Mouse (Mus musculus) liver, postnatal 0 days (tissue): Measurements from ENCODE around the gene Triobp.

ENCODE experiments used
- CTCF ChIP-seq: sonication (generic); IDR thresholded peaks from 2 replicates; pipeline ENCODE4 v1.5.1; 2016; ENCODE audit warnings: antibody characterized with exemption, low read depth
- EP300 ChIP-seq: IDR thresholded peaks from 2 replicates; pipeline ENCODE4 v1.6.1; 2016; ENCODE audit warnings: antibody characterized with exemption, low read depth, mild to moderate bottlenecking

DNA sequence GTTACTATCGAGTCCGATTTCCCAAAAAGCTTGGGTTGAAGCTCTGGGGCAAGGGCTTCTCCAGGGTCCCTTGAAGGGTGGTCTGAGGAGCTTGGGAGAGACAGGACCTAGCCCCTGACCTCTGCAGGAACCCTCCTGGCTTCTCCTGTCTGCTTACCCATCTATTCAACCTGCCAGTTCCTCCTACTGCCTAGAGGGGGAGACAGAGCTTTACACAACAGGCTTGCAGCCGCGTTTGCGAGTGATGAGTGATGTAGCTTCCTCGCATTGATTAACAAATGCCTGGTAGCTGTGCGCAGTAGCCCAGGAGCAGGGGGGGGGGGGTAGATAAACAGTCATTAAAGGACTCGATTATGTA, 31.9 kb upstream of the Triobp start:
- TF ChIP-seq CTCF (peak; percentile 99), EP300 (no peak)
